Mouse (Mus musculus): ENCODE data around the gene D5Ertd577e.
"Not testable (repeated sequence)": the region's sequence is repeated elsewhere in the genome, so short reads cannot be mapped to it uniquely, and the experiment has no call there.

Gene D5Ertd577e

GRCm38 (mm10) chr5:95456506-95456905 lies at the start of gene D5Ertd577e:
Gene D5Ertd577e (plus strand): TSS chr5:95456806.
- CTCF ChIA-PET, result not testable (repeated sequence)

DNA sequence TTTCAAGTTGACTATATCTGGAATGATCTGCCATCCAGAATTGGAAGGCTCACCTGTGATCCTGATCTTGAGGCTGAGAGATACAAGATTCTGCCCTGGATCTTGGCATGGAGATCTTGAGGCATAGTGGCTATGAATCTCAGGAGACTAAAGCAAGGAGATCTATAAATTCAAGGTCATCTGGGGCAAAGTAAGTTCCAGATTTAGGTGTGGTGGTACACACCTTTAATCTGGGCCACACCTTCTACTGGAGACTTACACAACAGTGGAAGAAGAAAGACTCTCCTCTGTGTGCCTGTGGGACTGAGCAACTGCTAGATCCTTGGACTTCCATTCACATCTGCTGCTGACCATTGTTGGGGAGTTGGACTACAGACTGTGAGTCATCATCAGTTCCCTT lies 53.9 kb downstream of the D5Ertd577e start, which contains the start of gene Gm3286:
Gene Gm3286, plus strand, starts transcription at position 301 of the 400 bp plus-strand sequence.
- CTCF ChIA-PET, result not testable (repeated sequence)

Data from spleen, embryonic (tissue).